Mouse (Mus musculus): Measurements from ENCODE around the gene Tbcc. TPM values are rescaled to one million over a fixed set of nuclear protein-coding genes. Genes with fewer than 3 reads are reported as not detected.

The Tbcc gene
- polyA plus RNA-seq, 1 experiment: 17.2 TPM

- TF ChIP-seq POLR2A (IDR thresholded peaks at IDR 0.05; ENCODE audit: low read depth, low read length) (no peak), CTCF (IDR thresholded peaks at IDR 0.05; ENCODE audit: extremely low read depth, insufficient read depth, insufficient read length, insufficient replicate concordance) (no peak)
- Histone ChIP-seq H3K4me1 (ENCODE audit: control insufficient read depth, insufficient read depth, insufficient read length) (no peaks in the 10 kb centered on the region; the same call in 1 of the 2 replicates), H3K4me3 (ENCODE audit: extremely low read depth, insufficient read depth, insufficient read length) (no peak overlapping the region), H3K27me3 (ENCODE audit: control insufficient read depth, insufficient read depth, low read length) (no peaks in the 10 kb centered on the region), H3K27ac (ENCODE audit: insufficient read depth, low read length) (no peak overlapping the region), H3K36me3 (ENCODE audit: control insufficient read depth, insufficient read depth, low read length) (no peaks in the 10 kb centered on the region)
- no peak for DNase-seq (ENCODE audit: low read depth in 1 of 2, low spot score in 2 of 2)
- WGBS: 94% methylated on average over 8 of the region's 8 CpGs
Measured at GRCm38 (mm10) chr17:46876371-46876950, 14.0 kb upstream of the Tbcc start.

DNA sequence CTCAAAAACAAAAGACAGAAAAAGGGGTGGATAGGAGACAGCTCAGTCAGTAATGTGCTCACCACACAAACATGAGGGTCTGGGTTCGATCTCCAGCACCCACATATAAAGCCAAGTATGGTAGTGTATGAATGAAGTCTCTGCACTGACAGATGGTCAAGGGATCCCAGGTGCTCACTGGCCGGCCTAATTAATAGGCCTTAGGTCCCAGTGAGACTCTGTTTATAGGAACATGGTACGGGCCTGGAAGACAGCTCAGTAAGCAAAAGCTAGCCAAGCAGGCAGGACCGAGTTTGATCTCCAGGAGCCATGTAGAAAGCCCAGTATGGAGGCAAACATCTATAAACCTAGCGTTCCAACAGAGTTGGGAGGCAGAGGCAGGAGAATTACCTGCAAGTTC is 13.4 kb upstream of the Tbcc start:
- 94% methylated on average over 5 of the region's 5 CpGs for WGBS

GRCm38 (mm10) chr17:46879841-46880311 is 10.6 kb upstream of the Tbcc start:
- Histone ChIP-seq H3K27ac (ENCODE audit: insufficient read depth, low read length) (no peak overlapping the region), H3K4me3 (ENCODE audit: extremely low read depth, insufficient read depth, insufficient read length) (no peak overlapping the region), H3K27me3 (ENCODE audit: control insufficient read depth, insufficient read depth, low read length) (no peaks in the 10 kb centered on the region), H3K4me1 (ENCODE audit: control insufficient read depth, insufficient read depth, insufficient read length) (no peaks in the 10 kb centered on the region), H3K36me3 (ENCODE audit: control insufficient read depth, insufficient read depth, low read length) (no peaks in the 10 kb centered on the region)
- TF ChIP-seq CTCF (IDR thresholded peaks at IDR 0.05; ENCODE audit: extremely low read depth, insufficient read depth, insufficient read length, insufficient replicate concordance) (no peak), POLR2A (IDR thresholded peaks at IDR 0.05; ENCODE audit: low read depth, low read length) (no peak)
- DNase-seq (ENCODE audit: low read depth in 1 of 2, low spot score in 2 of 2): no peak
- 56% methylated on average over 14 of the region's 14 CpGs for WGBS

More for the DNA sequence above, 13.4 kb upstream of the Tbcc start:
- no peaks in the 10 kb centered on the region; the same call in 1 of the 2 replicates for H3K4me1 ChIP-seq (ENCODE audit: control insufficient read depth, insufficient read depth, insufficient read length)
- no peak overlapping the region for H3K4me3 ChIP-seq (ENCODE audit: extremely low read depth, insufficient read depth, insufficient read length)
- H3K27me3 ChIP-seq (ENCODE audit: control insufficient read depth, insufficient read depth, low read length): no peaks in the 10 kb centered on the region
- no peak overlapping the region for H3K27ac ChIP-seq (ENCODE audit: insufficient read depth, low read length)
- no peak for DNase-seq (ENCODE audit: low read depth in 1 of 2, low spot score in 2 of 2)
- no peaks in the 10 kb centered on the region for H3K36me3 ChIP-seq (ENCODE audit: control insufficient read depth, insufficient read depth, low read length)
- TF ChIP-seq CTCF (IDR thresholded peaks at IDR 0.05; ENCODE audit: extremely low read depth, insufficient read depth, insufficient read length, insufficient replicate concordance) (no peak), POLR2A (IDR thresholded peaks at IDR 0.05; ENCODE audit: low read depth, low read length) (no peak)

GRCm38 (mm10) chr17:46880322-46880721 is 10.2 kb upstream of the Tbcc start:
- Histone ChIP-seq H3K4me3 (ENCODE audit: extremely low read depth, insufficient read depth, insufficient read length) (no peak overlapping the region), H3K27me3 (ENCODE audit: control insufficient read depth, insufficient read depth, low read length) (no peaks in the 10 kb centered on the region), H3K27ac (ENCODE audit: insufficient read depth, low read length) (no peak overlapping the region), H3K4me1 (ENCODE audit: control insufficient read depth, insufficient read depth, insufficient read length) (no peaks in the 10 kb centered on the region), H3K36me3 (ENCODE audit: control insufficient read depth, insufficient read depth, low read length) (no peaks in the 10 kb centered on the region)
- no peak for DNase-seq (ENCODE audit: low read depth in 1 of 2, low spot score in 2 of 2)
- 77% methylated on average over 2 of the region's 2 CpGs for WGBS
- TF ChIP-seq CTCF (IDR thresholded peaks at IDR 0.05; ENCODE audit: extremely low read depth, insufficient read depth, insufficient read length, insufficient replicate concordance): no peak
- no peak for TF ChIP-seq POLR2A (IDR thresholded peaks at IDR 0.05; ENCODE audit: low read depth, low read length)

DNA sequence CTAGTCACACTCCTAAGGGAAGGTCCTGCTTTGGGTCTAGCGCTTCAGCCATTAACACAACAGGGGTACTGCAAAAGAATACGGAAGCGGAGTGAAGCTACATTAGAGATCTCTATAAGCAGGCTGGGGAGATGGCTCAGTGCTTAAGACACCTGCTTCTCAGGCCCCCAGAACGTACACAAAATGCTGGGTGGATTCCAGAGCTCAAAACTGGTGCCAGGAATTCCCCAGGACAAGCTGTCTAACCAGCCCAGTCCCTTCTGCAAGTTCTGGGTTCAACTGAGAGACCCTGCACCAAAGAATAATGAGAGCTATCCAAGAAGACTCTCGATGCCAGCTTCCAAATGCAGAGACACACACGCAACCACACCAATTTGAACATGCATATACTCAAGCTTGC is 8.8 kb upstream of the Tbcc start:
- Histone ChIP-seq H3K27me3 (ENCODE audit: control insufficient read depth, insufficient read depth, low read length) (no peaks in the 10 kb centered on the region), H3K27ac (ENCODE audit: insufficient read depth, low read length) (no peak overlapping the region), H3K4me3 (ENCODE audit: extremely low read depth, insufficient read depth, insufficient read length) (no peak overlapping the region), H3K4me1 (ENCODE audit: control insufficient read depth, insufficient read depth, insufficient read length) (no peaks in the 10 kb centered on the region), H3K36me3 (ENCODE audit: control insufficient read depth, insufficient read depth, low read length) (no peaks in the 10 kb centered on the region)
- TF ChIP-seq CTCF (IDR thresholded peaks at IDR 0.05; ENCODE audit: extremely low read depth, insufficient read depth, insufficient read length, insufficient replicate concordance) (no peak), POLR2A (IDR thresholded peaks at IDR 0.05; ENCODE audit: low read depth, low read length) (no peak)
- 90% methylated on average over 6 of the region's 6 CpGs for WGBS
- DNase-seq (ENCODE audit: low read depth in 1 of 2, low spot score in 2 of 2): no peak

DNA sequence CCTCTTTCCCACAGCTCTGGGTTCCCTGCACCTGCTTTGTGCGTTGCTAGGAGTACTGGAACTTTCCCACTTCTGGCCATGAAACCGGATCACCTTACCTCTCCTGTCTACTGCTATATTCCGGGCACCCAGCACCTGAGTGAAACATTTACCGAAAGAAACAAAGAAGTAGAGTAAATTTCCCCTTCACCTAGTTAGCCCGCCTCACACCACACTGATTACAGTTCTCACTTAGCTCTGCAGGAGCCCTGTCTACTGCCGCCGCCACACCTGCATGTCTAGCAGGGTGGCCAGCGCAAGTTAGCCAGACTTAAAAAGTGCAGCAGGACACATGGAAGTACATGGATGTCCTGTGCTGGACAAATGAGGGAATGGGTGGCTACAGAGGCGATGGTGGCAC is 7.4 kb upstream of the Tbcc start:
- Histone ChIP-seq H3K4me1 (ENCODE audit: control insufficient read depth, insufficient read depth, insufficient read length) (no peaks in the 10 kb centered on the region), H3K4me3 (ENCODE audit: extremely low read depth, insufficient read depth, insufficient read length) (no peak overlapping the region), H3K36me3 (ENCODE audit: control insufficient read depth, insufficient read depth, low read length) (no peaks in the 10 kb centered on the region), H3K27ac (ENCODE audit: insufficient read depth, low read length) (no peak overlapping the region), H3K27me3 (ENCODE audit: control insufficient read depth, insufficient read depth, low read length) (no peaks in the 10 kb centered on the region)
- no peak for DNase-seq (ENCODE audit: low read depth in 1 of 2, low spot score in 2 of 2)
- 96% methylated on average over 9 of the region's 9 CpGs for whole genome bisulfite sequencing
- no peak for TF ChIP-seq CTCF (IDR thresholded peaks at IDR 0.05; ENCODE audit: extremely low read depth, insufficient read depth, insufficient read length, insufficient replicate concordance)
- TF ChIP-seq POLR2A (IDR thresholded peaks at IDR 0.05; ENCODE audit: low read depth, low read length): no peak

GRCm38 (mm10) chr17:46884766-46885165 is 5.7 kb upstream of the Tbcc start:
- no peak overlapping the region for H3K4me3 ChIP-seq (ENCODE audit: extremely low read depth, insufficient read depth, insufficient read length)
- H3K27me3 ChIP-seq (ENCODE audit: control insufficient read depth, insufficient read depth, low read length): no peaks in the 10 kb centered on the region
- H3K27ac ChIP-seq (ENCODE audit: insufficient read depth, low read length): no peak overlapping the region
- TF ChIP-seq POLR2A (IDR thresholded peaks at IDR 0.05; ENCODE audit: low read depth, low read length): no peak
- TF ChIP-seq CTCF (IDR thresholded peaks at IDR 0.05; ENCODE audit: extremely low read depth, insufficient read depth, insufficient read length, insufficient replicate concordance): no peak
- 87% methylated on average over 6 of the region's 6 CpGs for WGBS
- DNase-seq (ENCODE audit: low read depth in 1 of 2, low spot score in 2 of 2): no peak
- no peaks in the 10 kb centered on the region for H3K36me3 ChIP-seq (ENCODE audit: control insufficient read depth, insufficient read depth, low read length)
- no peaks in the 10 kb centered on the region for H3K4me1 ChIP-seq (ENCODE audit: control insufficient read depth, insufficient read depth, insufficient read length)
